Mouse (Mus musculus): Measurements from ENCODE around the gene Lypd6b. TPM values are rescaled to one million over a fixed set of nuclear protein-coding genes. Genes with fewer than 3 reads are reported as not detected.

Lypd6b gene
- total RNA-seq, 1 experiment from 2014 or later, result 1.2 TPM

GRCm38 (mm10) chr2:49846880-49847279 lies 59.4 kb downstream of the Lypd6b start:
- no peak for ATAC-seq (replicated peaks in 1 of 2; ENCODE audit: insufficient read depth in 1 of 2, low FRiP score in 2 of 2, low TSS enrichment in 1 of 2, low read depth in 1 of 2, poor library complexity in 2 of 2, severe bottlenecking in 2 of 2)

DNA sequence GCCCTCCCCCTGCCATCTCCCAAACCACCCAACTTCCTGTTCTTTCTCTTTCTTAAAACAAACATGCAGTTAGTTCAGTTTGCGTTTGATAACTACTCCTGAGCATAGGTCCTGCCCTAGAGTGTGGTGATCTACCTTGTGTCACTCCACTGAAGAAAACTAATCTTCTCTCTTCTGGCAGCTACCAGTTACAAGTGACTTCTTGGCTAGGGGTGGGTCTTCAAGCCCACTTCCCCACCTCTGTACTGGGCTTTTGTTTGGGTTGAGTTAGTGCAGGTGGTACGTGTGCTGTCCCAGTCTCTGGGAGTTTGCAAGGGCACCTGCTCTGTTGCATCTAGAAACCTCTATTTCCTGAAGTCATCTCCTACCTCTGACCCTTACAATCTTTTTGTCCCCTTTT lies 60.3 kb downstream of the Lypd6b start:
- peak; percentile 20 to 32; a peak in 2 of 4 replicates for ATAC-seq (replicated peaks in 1 of 2; ENCODE audit: insufficient read depth in 1 of 2, low FRiP score in 2 of 2, low TSS enrichment in 1 of 2, low read depth in 1 of 2, poor library complexity in 2 of 2, severe bottlenecking in 2 of 2)

DNA sequence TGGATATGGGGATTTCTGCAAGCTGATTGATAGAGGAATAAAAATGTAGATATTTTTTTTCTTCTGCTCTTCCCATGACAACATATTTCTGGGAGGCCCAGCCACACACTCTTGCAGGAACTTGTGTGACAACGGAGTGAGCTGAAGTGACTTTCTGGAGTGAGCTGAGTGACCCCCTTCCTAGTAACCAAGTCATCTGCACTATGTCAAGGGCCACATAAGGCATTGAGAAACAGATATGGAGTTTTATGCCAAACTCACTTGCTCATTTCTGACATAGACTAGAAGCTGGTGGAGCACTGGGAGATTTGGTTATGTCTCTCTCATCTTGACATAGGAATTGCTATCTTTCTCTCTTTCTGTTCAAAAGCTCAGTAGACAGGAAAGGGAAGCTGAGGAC lies 62.3 kb downstream of the Lypd6b start:
- ATAC-seq (replicated peaks in 1 of 2; ENCODE audit: insufficient read depth in 1 of 2, low FRiP score in 2 of 2, low TSS enrichment in 1 of 2, low read depth in 1 of 2, poor library complexity in 2 of 2, severe bottlenecking in 2 of 2), result no peak

GRCm38 (mm10) chr2:49851977-49852376 lies 64.5 kb downstream of the Lypd6b start:
- ATAC-seq (replicated peaks in 1 of 2; ENCODE audit: insufficient read depth in 1 of 2, low FRiP score in 2 of 2, low TSS enrichment in 1 of 2, low read depth in 1 of 2, poor library complexity in 2 of 2, severe bottlenecking in 2 of 2), result no peak

DNA sequence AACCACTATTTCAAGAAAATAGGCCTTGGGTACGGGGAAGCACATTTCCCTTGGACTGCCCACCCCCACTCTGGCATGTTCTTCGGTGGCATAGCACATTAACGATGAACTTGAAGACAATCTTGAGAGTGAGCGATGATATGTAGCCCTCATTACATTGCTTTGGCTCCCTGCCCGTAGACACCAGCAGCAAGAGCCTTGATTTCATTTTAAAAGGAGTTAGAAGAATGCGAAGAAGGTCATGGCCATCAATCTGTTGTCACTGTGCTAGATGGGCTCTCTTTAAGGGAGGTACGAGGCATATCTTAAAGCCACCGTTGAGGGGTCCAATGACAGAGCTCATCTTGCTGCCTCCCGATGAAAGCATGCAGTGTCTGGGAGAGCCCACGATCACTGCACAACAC lies 68.7 kb downstream of the Lypd6b start:
- no peak for ATAC-seq (replicated peaks in 1 of 2; ENCODE audit: insufficient read depth in 1 of 2, low FRiP score in 2 of 2, low TSS enrichment in 1 of 2, low read depth in 1 of 2, poor library complexity in 2 of 2, severe bottlenecking in 2 of 2)

DNA sequence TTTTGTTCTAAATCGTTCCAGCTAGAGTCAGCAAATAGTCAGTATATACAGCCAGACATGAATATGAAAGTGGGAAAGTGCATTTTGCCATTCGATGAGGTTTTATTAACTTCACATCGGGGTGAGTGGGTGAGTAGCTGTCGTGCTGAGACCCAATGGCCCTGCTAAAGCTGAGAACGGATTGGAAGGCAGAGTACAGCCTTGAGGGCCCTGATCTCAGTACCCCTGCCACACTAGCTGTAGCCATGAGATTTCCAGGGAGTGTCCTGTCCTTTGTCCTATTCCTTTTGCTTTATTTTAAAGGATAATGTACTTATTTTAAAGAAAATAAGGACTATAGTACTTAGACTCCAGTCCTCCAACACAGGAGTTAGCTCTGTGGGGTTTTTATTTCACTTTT lies 69.1 kb downstream of the Lypd6b start:
- ATAC-seq (replicated peaks in 1 of 2; ENCODE audit: insufficient read depth in 1 of 2, low FRiP score in 2 of 2, low TSS enrichment in 1 of 2, low read depth in 1 of 2, poor library complexity in 2 of 2, severe bottlenecking in 2 of 2), result no peak

- no peak for ATAC-seq (replicated peaks in 1 of 2; ENCODE audit: insufficient read depth in 1 of 2, low FRiP score in 2 of 2, low TSS enrichment in 1 of 2, low read depth in 1 of 2, poor library complexity in 2 of 2, severe bottlenecking in 2 of 2)
Observed at GRCm38 (mm10) chr2:49860219-49860962, 72.9 kb downstream of the Lypd6b start.

- no peak for ATAC-seq (replicated peaks in 1 of 2; ENCODE audit: insufficient read depth in 1 of 2, low FRiP score in 2 of 2, low TSS enrichment in 1 of 2, low read depth in 1 of 2, poor library complexity in 2 of 2, severe bottlenecking in 2 of 2)
Observed at GRCm38 (mm10) chr2:49860969-49861592, 73.6 kb downstream of the Lypd6b start.

GRCm38 (mm10) chr2:49861658-49862057 lies 74.2 kb downstream of the Lypd6b start:
- no peak for ATAC-seq (replicated peaks in 1 of 2; ENCODE audit: insufficient read depth in 1 of 2, low FRiP score in 2 of 2, low TSS enrichment in 1 of 2, low read depth in 1 of 2, poor library complexity in 2 of 2, severe bottlenecking in 2 of 2)

DNA sequence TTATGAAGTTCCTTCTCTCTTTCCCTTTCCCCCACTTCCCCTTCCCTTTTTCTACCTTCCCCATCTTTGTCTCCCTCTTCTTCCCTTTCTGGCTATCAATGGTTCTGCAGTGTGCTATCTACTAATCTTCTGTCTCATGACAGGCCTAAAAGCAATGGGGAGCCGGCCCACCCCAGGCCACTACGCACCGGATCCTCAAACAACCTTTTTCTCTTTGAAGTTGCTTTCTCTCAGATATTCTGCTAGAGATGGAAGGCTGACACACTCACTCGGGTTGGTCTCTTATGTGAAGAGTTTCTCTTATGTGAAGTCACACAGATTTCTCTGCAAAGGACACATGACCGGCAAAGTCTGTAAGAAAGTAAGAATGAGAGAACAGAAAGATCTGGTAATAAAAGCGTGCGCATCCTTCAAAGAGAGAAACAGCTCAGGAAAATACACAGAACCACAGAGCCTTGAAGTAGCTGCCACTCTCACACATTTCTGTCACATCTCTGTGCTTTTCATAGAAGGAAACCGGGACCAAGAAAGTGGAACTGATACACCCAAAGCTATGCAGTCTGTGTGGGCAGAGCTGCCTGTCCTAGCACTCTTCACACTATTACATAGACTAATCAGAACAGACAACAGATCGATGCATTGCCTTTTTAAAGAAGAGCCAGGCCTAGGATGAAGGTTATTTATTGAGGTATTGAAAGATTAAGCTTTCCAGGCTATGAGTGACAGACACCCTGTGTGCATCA lies 80.8 kb downstream of the Lypd6b start:
- ATAC-seq (replicated peaks in 1 of 2; ENCODE audit: insufficient read depth in 1 of 2, low FRiP score in 2 of 2, low TSS enrichment in 1 of 2, low read depth in 1 of 2, poor library complexity in 2 of 2, severe bottlenecking in 2 of 2), result no peak

DNA sequence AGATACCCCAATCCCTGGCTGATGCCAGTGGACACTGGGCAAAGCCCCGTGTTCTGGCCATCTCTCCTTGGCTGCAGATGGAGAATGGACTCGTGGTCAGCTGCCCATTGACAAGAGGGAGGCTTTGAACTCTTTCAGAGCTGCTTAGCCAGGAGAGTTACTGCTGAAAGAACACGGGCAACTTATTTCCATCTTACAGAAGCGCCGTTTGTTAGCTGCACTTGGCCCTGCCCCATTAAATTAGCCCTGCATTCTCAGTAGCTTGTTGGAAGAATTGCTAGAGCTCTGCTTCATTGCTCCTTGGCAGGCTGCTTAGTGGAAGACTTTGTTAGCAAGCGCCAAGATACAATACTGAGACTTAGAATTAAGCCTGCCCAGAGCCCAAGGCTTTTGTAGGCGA lies 81.6 kb downstream of the Lypd6b start:
- no peak for ATAC-seq (replicated peaks in 1 of 2; ENCODE audit: insufficient read depth in 1 of 2, low FRiP score in 2 of 2, low TSS enrichment in 1 of 2, low read depth in 1 of 2, poor library complexity in 2 of 2, severe bottlenecking in 2 of 2)

DNA sequence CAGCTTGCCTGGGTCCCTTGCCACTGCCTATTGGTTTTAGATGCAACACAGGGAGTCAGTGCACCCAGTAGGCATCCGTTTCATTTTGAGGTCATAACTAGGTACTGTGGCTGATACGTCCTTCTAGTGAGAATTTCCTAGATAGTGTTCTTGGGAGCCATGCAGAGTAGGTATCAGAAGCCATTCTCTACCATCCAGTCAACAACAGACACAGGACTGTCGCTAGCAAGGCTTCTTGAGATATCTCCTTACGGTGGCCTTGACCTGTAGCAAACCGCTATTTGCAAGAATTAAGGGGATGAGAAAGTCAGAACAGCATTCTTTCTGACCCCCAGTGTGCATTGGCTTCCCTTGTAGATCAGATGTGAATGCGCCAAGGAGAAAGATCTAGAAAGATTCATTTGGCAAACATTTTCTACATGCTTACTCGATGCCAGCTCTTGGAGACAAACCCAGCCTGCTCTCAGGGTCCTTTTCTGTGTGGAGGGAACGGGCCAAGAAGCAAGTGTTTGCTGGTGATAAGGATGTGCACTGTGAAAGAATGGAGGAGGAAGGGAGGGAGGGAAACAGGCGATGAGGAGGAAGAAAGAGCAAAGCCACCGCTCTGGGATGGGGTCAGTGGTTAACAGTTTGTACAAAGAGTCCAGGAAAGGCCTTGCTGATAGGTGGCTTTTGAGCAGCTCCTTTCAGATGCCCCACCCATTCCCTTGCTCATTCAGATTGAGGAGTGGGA lies 82.5 kb downstream of the Lypd6b start:
- peak; percentile 19 to 22; a peak in 2 of 4 replicates for ATAC-seq (replicated peaks in 1 of 2; ENCODE audit: insufficient read depth in 1 of 2, low FRiP score in 2 of 2, low TSS enrichment in 1 of 2, low read depth in 1 of 2, poor library complexity in 2 of 2, severe bottlenecking in 2 of 2)

GRCm38 (mm10) chr2:49871012-49871411 lies 83.5 kb downstream of the Lypd6b start:
- ATAC-seq (replicated peaks in 1 of 2; ENCODE audit: insufficient read depth in 1 of 2, low FRiP score in 2 of 2, low TSS enrichment in 1 of 2, low read depth in 1 of 2, poor library complexity in 2 of 2, severe bottlenecking in 2 of 2), result no peak

- peak; percentile 61 to 72; a peak in 3 of 4 replicates for ATAC-seq (replicated peaks in 1 of 2; ENCODE audit: insufficient read depth in 1 of 2, low FRiP score in 2 of 2, low TSS enrichment in 1 of 2, low read depth in 1 of 2, poor library complexity in 2 of 2, severe bottlenecking in 2 of 2)
Observed at GRCm38 (mm10) chr2:49880507-49880906, 93.0 kb downstream of the Lypd6b start.

GRCm38 (mm10) chr2:49881002-49881401 lies 93.5 kb downstream of the Lypd6b start:
- no peak for ATAC-seq (replicated peaks in 1 of 2; ENCODE audit: insufficient read depth in 1 of 2, low FRiP score in 2 of 2, low TSS enrichment in 1 of 2, low read depth in 1 of 2, poor library complexity in 2 of 2, severe bottlenecking in 2 of 2)

DNA sequence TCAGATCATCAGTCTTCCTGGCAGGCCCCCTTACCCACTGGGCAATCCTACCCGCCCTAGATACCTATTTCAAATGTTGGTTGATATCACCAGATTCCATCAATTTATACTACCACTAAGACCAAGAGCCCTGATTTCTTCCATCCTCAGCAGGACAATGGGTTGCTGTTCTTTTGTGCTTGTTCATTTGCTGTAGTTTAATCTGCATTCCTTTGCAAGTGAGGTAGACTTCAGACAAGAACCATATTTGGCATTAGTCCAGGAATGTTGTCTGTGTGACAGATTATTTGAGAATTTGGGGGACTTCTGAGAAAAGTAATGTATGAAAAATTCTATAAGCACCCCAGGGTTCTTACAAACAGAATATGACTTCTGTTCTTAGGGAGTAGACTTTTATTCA lies 95.0 kb downstream of the Lypd6b start:
- ATAC-seq (replicated peaks in 1 of 2; ENCODE audit: insufficient read depth in 1 of 2, low FRiP score in 2 of 2, low TSS enrichment in 1 of 2, low read depth in 1 of 2, poor library complexity in 2 of 2, severe bottlenecking in 2 of 2), result no peak

DNA sequence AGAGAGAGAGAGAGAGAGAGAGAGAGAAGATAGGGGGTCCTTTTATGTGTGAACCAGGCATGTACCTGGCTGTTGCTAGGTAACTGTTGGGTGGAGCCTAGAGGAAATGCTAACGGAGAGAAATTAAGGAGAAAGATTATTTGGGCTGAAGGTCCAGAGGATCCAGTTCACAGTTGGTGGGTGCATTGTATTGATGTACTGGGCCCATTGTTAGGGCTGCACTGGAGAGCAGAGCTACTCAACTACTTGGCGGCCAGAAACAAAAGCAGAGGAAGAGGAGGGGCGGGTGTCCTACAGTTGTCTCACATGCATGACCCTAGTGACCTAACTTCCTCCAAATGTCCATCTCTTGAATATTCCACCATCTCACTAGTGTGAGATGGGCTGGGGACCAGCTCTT lies 96.5 kb downstream of the Lypd6b start:
- no peak for ATAC-seq (replicated peaks in 1 of 2; ENCODE audit: insufficient read depth in 1 of 2, low FRiP score in 2 of 2, low TSS enrichment in 1 of 2, low read depth in 1 of 2, poor library complexity in 2 of 2, severe bottlenecking in 2 of 2)

DNA sequence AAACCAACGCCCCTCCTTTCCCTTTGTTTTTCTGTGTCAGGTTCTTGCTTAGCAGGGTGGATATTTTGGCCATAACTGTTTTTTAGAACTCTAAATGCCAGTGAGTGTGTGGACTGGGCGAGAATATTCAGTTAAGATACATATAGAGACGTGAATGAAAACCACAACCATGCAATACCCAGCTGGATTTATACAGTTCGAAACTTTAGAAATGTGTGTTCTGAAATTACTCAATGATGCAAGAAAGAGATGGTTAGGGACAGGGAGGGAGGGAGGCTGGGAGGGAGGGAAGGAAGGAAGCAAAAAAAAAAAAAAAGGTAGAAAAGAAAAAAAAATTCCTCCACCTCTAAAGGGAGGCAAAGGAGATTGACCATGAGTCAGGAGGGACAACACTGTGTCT lies 98.7 kb downstream of the Lypd6b start:
- no peak for ATAC-seq (replicated peaks in 1 of 2; ENCODE audit: insufficient read depth in 1 of 2, low FRiP score in 2 of 2, low TSS enrichment in 1 of 2, low read depth in 1 of 2, poor library complexity in 2 of 2, severe bottlenecking in 2 of 2)

All from hematopoietic stem cell, adult 5-6 weeks (primary cell).